Mouse (Mus musculus) liver, adult 2 months (tissue): ENCODE measurements around the gene Nlgn3. TPM values are rescaled to one million over a fixed set of nuclear protein-coding genes. Genes with fewer than 3 reads are reported as not detected.
A peak's percentile ranks its signal among the peaks of the same experiment; 100 is the strongest.
"Not testable (repeated sequence)": the region's sequence is repeated elsewhere in the genome, so short reads cannot be mapped to it uniquely, and the experiment has no call there.

Source experiments
- DNase-seq: peaks from one replicate; pipeline ENCODE4 v3.0.0-alpha.2; 2011; ENCODE audit warnings: low read depth, low spot score; ENCODE audit errors: extremely low read depth
- H3K27ac ChIP-seq: fragments of 200-500 bp; replicated peaks from 2 replicates; pipeline ENCODE4 v1.5.1; 2012; ENCODE audit warnings: low read depth, mild to moderate bottlenecking, control low read depth, inconsistent platforms, low read length; ENCODE audit not compliant: insufficient read depth
- H3K27me3 ChIP-seq: fragments of 200-500 bp; 2 replicates; pipeline ENCODE4 v1.6.1; 2012; ENCODE audit warnings: mild to moderate bottlenecking, moderate library complexity, low read length, inconsistent platforms; ENCODE audit not compliant: control insufficient read depth, insufficient read depth
- H3K36me3 ChIP-seq: fragments of 200-500 bp; 2 replicates; pipeline ENCODE4 v1.6.1; 2012; ENCODE audit warnings: low read length, inconsistent platforms; ENCODE audit not compliant: control insufficient read depth, insufficient read depth
- H3K4me1 ChIP-seq: fragments of 200-500 bp; 2 replicates; pipeline ENCODE4 v1.6.1; 2011; ENCODE audit warnings: low read length; ENCODE audit not compliant: control insufficient read depth, insufficient read depth
- H3K4me3 ChIP-seq: fragments of 200-500 bp; 2 replicates; pipeline ENCODE4 v1.5.1; 2011; ENCODE audit warnings: low read depth, mild to moderate bottlenecking, control low read depth, low read length, moderate library complexity; ENCODE audit not compliant: insufficient read depth
- H3K79me2 ChIP-seq: fragments of 200-500 bp; 2 replicates; pipeline ENCODE4 v1.6.1; 2012; ENCODE audit warnings: inconsistent platforms, mild to moderate bottlenecking, low read length, moderate library complexity; ENCODE audit not compliant: control insufficient read depth, insufficient read depth
- H3K9ac ChIP-seq: fragments of 200-500 bp; 2 replicates; pipeline ENCODE4 v1.6.1; 2012; ENCODE audit warnings: low read depth, mild to moderate bottlenecking, control low read depth, inconsistent platforms, low read length
- CTCF ChIP-seq: fragments of 200-500 bp; IDR thresholded peaks from 2 replicates; pipeline ENCODE4 v1.5.1; 2011; ENCODE audit warnings: low read depth, low read length, control low read depth
- POLR2A ChIP-seq: fragments of 200-500 bp; IDR thresholded peaks from 2 replicates; pipeline ENCODE4 v1.6.1; 2011; ENCODE audit warnings: low read length, control low read depth; ENCODE audit not compliant: insufficient read depth; ENCODE audit errors: extremely low read depth
- WGBS: fragments of 180-500 bp; shearing (Covaris S2); methylation state at CpG from one replicate; pipeline ENCODE4 v1.1.7; 2018; 5-methylcytosine and 5-hydroxymethylcytosine counted together
- polyA plus RNA-seq: library from polyadenylated mRNA; depleted of rRNA; stranded (reverse); fragments of >200 nt; gene quantifications from 2 replicates; pipeline ENCODE4 v1.2.3, GENCODE M21; 2012
- total RNA-seq: library from RNA; depleted of rRNA; stranded (reverse); fragments of >200 nt; gene quantifications from 2 replicates; pipeline ENCODE4 v1.2.3, GENCODE M21; 2014

Gene Nlgn3
- total and polyA plus RNA-seq, 2 experiments, result under 0.01 to 0.01 TPM

DNA sequence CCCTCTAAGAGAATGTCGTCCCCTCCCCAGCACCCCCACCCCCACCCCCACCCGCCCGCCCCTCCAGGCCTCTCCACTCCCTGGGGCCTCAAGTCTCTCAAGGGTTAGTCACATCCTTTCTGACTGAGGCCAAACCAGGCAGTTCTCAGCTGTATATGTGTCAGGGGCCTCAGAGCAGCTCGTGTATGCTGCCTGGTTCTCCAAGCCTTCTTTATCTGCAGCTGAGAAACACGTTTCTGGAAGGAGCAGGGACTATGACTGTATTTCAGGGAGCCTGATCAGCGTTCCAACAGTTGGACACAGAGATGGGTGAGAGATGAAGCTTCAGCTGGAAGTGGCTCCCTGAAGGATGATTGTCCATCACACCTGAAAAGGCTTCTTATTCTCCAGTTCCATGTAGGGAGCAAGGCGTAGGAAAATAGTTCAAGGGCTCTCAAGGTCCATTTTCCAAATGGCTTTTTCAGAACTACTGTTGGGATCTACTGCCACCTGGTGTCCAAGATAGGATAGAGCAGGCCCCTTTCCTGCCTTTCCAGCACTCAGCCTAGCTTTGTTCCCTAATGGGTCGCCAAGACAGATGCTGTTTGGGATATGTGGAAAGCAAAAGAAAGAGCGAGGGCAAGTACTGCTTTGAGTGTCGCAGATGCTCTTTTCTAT, 30.5 kb downstream of the Nlgn3 start:
- peak; percentile 30 for DNase-seq
- H3K27me3 ChIP-seq, result no peaks in the 10 kb centered on the region
- WGBS, result 28% methylated on average over 10 of the region's 10 CpGs
- H3K36me3 ChIP-seq, result no peaks in the 10 kb centered on the region
- H3K79me2 ChIP-seq, result no peaks in the 10 kb centered on the region
- H3K4me1 ChIP-seq, result 0 out of 2 replicates have a peak, but pooled peaks cover 1% of the 10 kb centered on the region
- no peak overlapping the region for H3K4me3 ChIP-seq
- TF ChIP-seq POLR2A (no peak), CTCF (peak; percentile 60)
- H3K27ac ChIP-seq, result no peak overlapping the region
- no peak overlapping the region for H3K9ac ChIP-seq

DNA sequence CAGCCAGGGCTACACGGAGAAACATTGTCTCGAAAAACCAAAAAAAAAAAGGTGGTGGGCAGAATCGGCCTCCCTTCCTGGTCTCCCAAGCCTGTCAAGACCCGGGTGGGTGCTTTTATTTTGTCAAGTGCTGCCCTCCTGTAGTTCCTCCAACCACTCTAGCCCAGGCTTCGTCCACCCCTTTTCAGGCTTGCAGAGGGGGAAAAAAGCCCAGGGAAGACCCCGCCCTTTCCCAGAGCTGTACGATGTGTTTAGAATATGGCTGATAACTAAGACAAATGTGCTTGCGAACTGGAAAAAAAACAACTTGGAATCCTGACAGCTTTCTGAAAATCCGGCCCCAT, 33.0 kb downstream of the Nlgn3 start:
- whole genome bisulfite sequencing, result 33% methylated on average over 9 of the region's 9 CpGs

DNA sequence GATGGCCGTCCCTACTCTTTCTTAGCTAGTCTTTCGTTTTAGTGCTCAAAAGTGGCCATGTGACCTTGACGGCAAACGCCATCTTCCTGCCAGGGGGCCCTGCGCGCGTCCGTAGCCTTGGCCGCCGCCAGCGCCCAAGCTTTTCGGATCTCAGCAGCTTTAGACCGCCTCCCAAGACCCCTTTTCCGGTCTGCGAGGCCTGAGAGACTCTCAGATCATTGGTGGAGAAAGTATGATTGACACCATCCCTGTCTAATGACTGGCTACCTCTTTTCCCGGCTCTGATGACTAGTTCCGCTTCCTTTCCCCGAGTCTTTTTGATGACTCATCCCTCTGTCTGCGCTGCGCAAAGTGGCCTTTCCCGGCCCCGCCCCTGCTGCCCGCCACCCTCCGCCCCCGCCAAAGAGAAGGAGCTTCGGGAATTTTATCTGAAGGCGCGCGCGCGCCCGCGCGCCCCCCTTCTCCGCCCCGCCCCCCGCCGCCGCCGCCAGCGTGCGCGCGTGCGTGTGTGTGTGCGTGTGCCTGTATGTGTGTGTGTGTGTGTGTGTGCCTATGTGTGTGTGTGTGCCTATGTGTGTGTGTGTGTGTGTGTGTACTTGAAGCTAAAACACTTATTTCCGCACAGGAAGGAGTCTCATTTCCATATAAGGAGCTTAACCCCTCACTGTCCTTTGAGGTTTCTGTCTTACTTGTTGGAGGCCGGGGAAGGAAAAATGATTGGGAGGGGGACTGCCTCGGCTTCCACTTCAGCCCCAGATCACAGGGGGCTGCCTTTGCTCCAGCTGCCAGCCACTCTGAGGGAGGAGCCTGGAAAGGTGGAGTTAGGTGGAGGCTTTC, 33.6 kb downstream of the Nlgn3 start:
- TF ChIP-seq CTCF (no peak), POLR2A (peak; percentile 69)
- DNase-seq, result peak; percentile 92
- WGBS, result under 1% methylated on average over 24 of the region's 49 CpGs
- Histone ChIP-seq H3K9ac (peak overlapping the region; percentile 87), H3K27ac (peak overlapping the region; percentile 98), H3K79me2 (no peaks in the 10 kb centered on the region), H3K36me3 (no peaks in the 10 kb centered on the region), H3K27me3 (no peaks in the 10 kb centered on the region), H3K4me3 (peak overlapping the region; percentile 69), H3K4me1 (0 out of 2 replicates have a peak, but pooled peaks cover 1% of the 10 kb centered on the region)

More for the DNA sequence above, 33.0 kb downstream of the Nlgn3 start:
- peak overlapping the region; percentile 98 for H3K27ac ChIP-seq
- TF ChIP-seq CTCF (no peak), POLR2A (no peak)
- peak overlapping the region; percentile 87 for H3K9ac ChIP-seq
- peak overlapping the region; percentile 69 for H3K4me3 ChIP-seq
- no peaks in the 10 kb centered on the region for H3K27me3 ChIP-seq
- no peaks in the 10 kb centered on the region for H3K79me2 ChIP-seq
- no peak for DNase-seq
- no peaks in the 10 kb centered on the region for H3K36me3 ChIP-seq
- H3K4me1 ChIP-seq, result 0 out of 2 replicates have a peak, but pooled peaks cover 1% of the 10 kb centered on the region

DNA sequence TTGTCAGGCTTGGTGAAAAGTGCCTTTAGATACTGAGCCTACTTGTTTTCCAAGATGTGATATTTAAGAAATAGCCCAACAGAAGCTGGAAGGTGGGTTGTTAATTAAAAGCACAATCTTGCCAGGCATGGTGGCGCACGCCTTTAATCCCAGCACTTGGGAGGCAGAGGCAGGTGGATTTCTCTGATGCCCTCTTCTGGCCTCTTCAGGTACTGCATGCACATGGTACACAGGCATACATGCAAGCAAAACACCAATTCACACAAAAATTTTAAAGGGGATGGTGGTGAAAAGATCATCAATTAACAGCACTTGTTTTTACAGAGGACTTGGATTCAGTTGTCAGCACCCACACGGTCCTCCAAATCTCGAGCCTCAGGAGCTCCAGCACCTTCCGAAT, 35.6 kb downstream of the Nlgn3 start:
- no peak overlapping the region for H3K4me3 ChIP-seq
- TF ChIP-seq POLR2A (no peak), CTCF (peak; percentile 45)
- H3K36me3 ChIP-seq, result no peaks in the 10 kb centered on the region
- no peak overlapping the region for H3K27ac ChIP-seq
- no peak overlapping the region for H3K9ac ChIP-seq
- no peaks in the 10 kb centered on the region for H3K27me3 ChIP-seq
- 0 out of 2 replicates have a peak, but pooled peaks cover 1% of the 10 kb centered on the region for H3K4me1 ChIP-seq
- no peaks in the 10 kb centered on the region for H3K79me2 ChIP-seq
- 97% methylated on average over 5 of the region's 5 CpGs for WGBS
- DNase-seq, result no peak

DNA sequence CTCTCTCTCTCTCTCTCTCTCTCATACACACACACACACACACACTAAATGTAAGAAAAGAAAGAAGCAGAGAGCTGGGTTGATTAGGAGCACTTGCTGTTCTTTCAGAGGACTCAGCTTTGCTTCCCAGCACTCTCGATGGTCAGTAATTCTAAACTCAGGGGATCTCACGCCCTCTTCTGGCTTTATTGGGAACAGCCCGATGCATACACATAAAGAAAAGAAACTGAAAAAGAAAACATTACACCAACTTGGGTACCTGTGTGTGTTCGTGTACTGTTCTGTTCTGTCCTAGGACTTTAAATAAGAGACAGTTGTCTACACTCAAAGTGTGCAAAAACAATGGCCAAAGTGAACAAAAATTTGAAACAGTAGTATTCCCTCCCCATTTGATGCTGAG, 39.7 kb downstream of the Nlgn3 start:
- Histone ChIP-seq H3K36me3 (no peaks in the 10 kb centered on the region), H3K4me3 (no peak overlapping the region), H3K27me3 (no peaks in the 10 kb centered on the region), H3K9ac (no peak overlapping the region), H3K79me2 (no peaks in the 10 kb centered on the region), H3K27ac (no peak overlapping the region), H3K4me1 (no peaks in the 10 kb centered on the region)
- no peak for DNase-seq
- TF ChIP-seq POLR2A, result no peak
- no peak for TF ChIP-seq CTCF
- 56% methylated on average over 4 of the region's 4 CpGs for WGBS

DNA sequence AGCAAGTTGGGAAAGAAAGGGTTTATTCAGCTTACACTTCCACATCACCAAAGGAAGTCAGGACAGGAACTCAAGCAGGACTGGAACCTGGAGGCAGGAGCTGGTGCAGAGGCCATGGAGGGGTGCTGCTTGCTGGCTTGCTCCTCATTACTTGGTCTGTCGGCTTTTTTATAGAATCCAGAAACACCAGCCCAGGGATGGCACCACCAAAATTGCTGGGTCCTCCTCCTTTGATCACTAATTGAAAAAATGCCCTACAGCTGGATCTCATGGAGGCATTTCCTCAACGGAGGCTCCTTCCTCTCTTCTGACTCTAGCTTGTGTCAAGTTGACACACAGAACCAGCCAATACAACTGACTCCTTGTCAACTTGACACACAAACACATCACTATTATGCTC, 43.9 kb downstream of the Nlgn3 start:
- not testable (repeated sequence) for H3K36me3 ChIP-seq, H3K27me3 ChIP-seq, H3K79me2 ChIP-seq, H3K4me3 ChIP-seq, H3K4me1 ChIP-seq, DNase-seq, H3K9ac ChIP-seq, H3K27ac ChIP-seq
- 80% methylated on average over 2 of the region's 2 CpGs for WGBS
